Mouse (Mus musculus): ENCODE results near the gene Tom1l1. TPM values are rescaled to one million over a fixed set of nuclear protein-coding genes. Genes with fewer than 3 reads are reported as not detected.

Gene Tom1l1
- polyA plus RNA-seq, 1 experiment from 2014 or later = 40.3 TPM

GRCm38 (mm10) chr11:90697480-90698240 is 9.5 kb upstream of the Tom1l1 start:
- no peak overlapping the region for H3K27ac ChIP-seq (ENCODE audit: low read length)
- 21% methylated on average over 10 of the region's 10 CpGs for WGBS
- ATAC-seq (ENCODE audit: insufficient read depth, low FRiP score) = peak; percentile 79; the same call in 1 of the 2 replicates
- peak overlapping the region; percentile 5; the same call in 1 of the 2 replicates for H3K9ac ChIP-seq (ENCODE audit: low read length)
- no peaks in the 10 kb centered on the region for H3K36me3 ChIP-seq (ENCODE audit: control insufficient read depth, insufficient read depth, low read length)
- peak overlapping the region; percentile 48 for H3K4me2 ChIP-seq (ENCODE audit: low read depth, low read length)
- H3K27me3 ChIP-seq (ENCODE audit: control insufficient read depth, insufficient read depth, low read length) = no peaks in the 10 kb centered on the region
- no peak overlapping the region for H3K4me3 ChIP-seq (replicated peaks; ENCODE audit: low read length)
- H3K4me1 ChIP-seq (ENCODE audit: control insufficient read depth, insufficient read depth, low read length) = no peaks in the 10 kb centered on the region
- H3K9me3 ChIP-seq (replicated peaks; ENCODE audit: control insufficient read depth, low read length) = no peaks in the 10 kb centered on the region

GRCm38 (mm10) chr11:90695811-90696210 is 7.6 kb upstream of the Tom1l1 start:
- no peak overlapping the region for H3K9ac ChIP-seq (ENCODE audit: low read length)
- H3K4me2 ChIP-seq (ENCODE audit: low read depth, low read length) = no peak overlapping the region
- no peak overlapping the region for H3K27ac ChIP-seq (ENCODE audit: low read length)
- H3K27me3 ChIP-seq (ENCODE audit: control insufficient read depth, insufficient read depth, low read length) = no peaks in the 10 kb centered on the region
- H3K4me3 ChIP-seq (replicated peaks; ENCODE audit: low read length) = no peak overlapping the region
- no peaks in the 10 kb centered on the region for H3K9me3 ChIP-seq (replicated peaks; ENCODE audit: control insufficient read depth, low read length)
- H3K4me1 ChIP-seq (ENCODE audit: control insufficient read depth, insufficient read depth, low read length) = no peaks in the 10 kb centered on the region
- ATAC-seq (ENCODE audit: insufficient read depth, low FRiP score) = no peak
- 50% methylated on average over 9 of the region's 9 CpGs for WGBS
- H3K36me3 ChIP-seq (ENCODE audit: control insufficient read depth, insufficient read depth, low read length) = no peaks in the 10 kb centered on the region

GRCm38 (mm10) chr11:90694206-90694605 is 6.0 kb upstream of the Tom1l1 start:
- no peaks in the 10 kb centered on the region for H3K36me3 ChIP-seq (ENCODE audit: control insufficient read depth, insufficient read depth, low read length)
- H3K4me1 ChIP-seq (ENCODE audit: control insufficient read depth, insufficient read depth, low read length) = no peaks in the 10 kb centered on the region
- H3K9me3 ChIP-seq (replicated peaks; ENCODE audit: control insufficient read depth, low read length) = no peaks in the 10 kb centered on the region
- H3K4me2 ChIP-seq (ENCODE audit: low read depth, low read length) = no peak overlapping the region
- ATAC-seq (ENCODE audit: insufficient read depth, low FRiP score) = no peak
- no peak overlapping the region for H3K4me3 ChIP-seq (replicated peaks; ENCODE audit: low read length)
- H3K9ac ChIP-seq (ENCODE audit: low read length) = no peak overlapping the region
- WGBS = 46% methylated on average over 4 of the region's 4 CpGs
- no peaks in the 10 kb centered on the region for H3K27me3 ChIP-seq (ENCODE audit: control insufficient read depth, insufficient read depth, low read length)
- H3K27ac ChIP-seq (ENCODE audit: low read length) = no peak overlapping the region

GRCm38 (mm10) chr11:90690361-90690760 is 2.2 kb upstream of the Tom1l1 start:
- no peaks in the 10 kb centered on the region for H3K36me3 ChIP-seq (ENCODE audit: control insufficient read depth, insufficient read depth, low read length)
- H3K27ac ChIP-seq (ENCODE audit: low read length) = no peak overlapping the region
- H3K27me3 ChIP-seq (ENCODE audit: control insufficient read depth, insufficient read depth, low read length) = no peaks in the 10 kb centered on the region
- H3K4me3 ChIP-seq (replicated peaks; ENCODE audit: low read length) = no peak overlapping the region
- ATAC-seq (ENCODE audit: insufficient read depth, low FRiP score) = no peak
- WGBS = 48% methylated on average over 6 of the region's 6 CpGs
- no peak overlapping the region for H3K9ac ChIP-seq (ENCODE audit: low read length)
- H3K4me1 ChIP-seq (ENCODE audit: control insufficient read depth, insufficient read depth, low read length) = peaks cover 13% of the 10 kb centered on the region
- no peak overlapping the region for H3K4me2 ChIP-seq (ENCODE audit: low read depth, low read length)
- H3K9me3 ChIP-seq (replicated peaks; ENCODE audit: control insufficient read depth, low read length) = no peaks in the 10 kb centered on the region

GRCm38 (mm10) chr11:90687040-90687439 is 1.1 kb downstream of the Tom1l1 start:
- Histone ChIP-seq H3K4me3 (replicated peaks; ENCODE audit: low read length) (peak overlapping the region; percentile 56), H3K9me3 (replicated peaks; ENCODE audit: control insufficient read depth, low read length) (no peaks in the 10 kb centered on the region), H3K27me3 (ENCODE audit: control insufficient read depth, insufficient read depth, low read length) (no peaks in the 10 kb centered on the region), H3K27ac (ENCODE audit: low read length) (peak overlapping the region; percentile 0; the same call in 1 of the 2 replicates), H3K9ac (ENCODE audit: low read length) (peak overlapping the region; percentile 59), H3K36me3 (ENCODE audit: control insufficient read depth, insufficient read depth, low read length) (peaks cover 6% of the 10 kb centered on the region; the same call in 1 of the 2 replicates), H3K4me2 (ENCODE audit: low read depth, low read length) (peak overlapping the region; percentile 91), H3K4me1 (ENCODE audit: control insufficient read depth, insufficient read depth, low read length) (peaks cover 13% of the 10 kb centered on the region)
- ATAC-seq (ENCODE audit: insufficient read depth, low FRiP score) = no peak
- WGBS = 1% methylated on average over 17 of the region's 17 CpGs

- Histone ChIP-seq H3K27ac (ENCODE audit: low read length) (peak overlapping the region; percentile 0; the same call in 1 of the 2 replicates), H3K4me1 (ENCODE audit: control insufficient read depth, insufficient read depth, low read length) (peaks cover 13% of the 10 kb centered on the region), H3K9me3 (replicated peaks; ENCODE audit: control insufficient read depth, low read length) (no peaks in the 10 kb centered on the region), H3K4me3 (replicated peaks; ENCODE audit: low read length) (peak overlapping the region; percentile 56), H3K36me3 (ENCODE audit: control insufficient read depth, insufficient read depth, low read length) (peaks cover 6% of the 10 kb centered on the region; the same call in 1 of the 2 replicates), H3K9ac (ENCODE audit: low read length) (peak overlapping the region; percentile 59), H3K4me2 (ENCODE audit: low read depth, low read length) (peak overlapping the region; percentile 91), H3K27me3 (ENCODE audit: control insufficient read depth, insufficient read depth, low read length) (no peaks in the 10 kb centered on the region)
- peak; percentile 39 for ATAC-seq (ENCODE audit: insufficient read depth, low FRiP score)
- 65% methylated on average over 13 of the region's 13 CpGs for WGBS
These were observed 1.7 kb downstream of the Tom1l1 start for GRCm38 (mm10) chr11:90686287-90687025.

GRCm38 (mm10) chr11:90685196-90685595 is 3.0 kb downstream of the Tom1l1 start:
- H3K4me3 ChIP-seq (replicated peaks; ENCODE audit: low read length) = no peak overlapping the region
- no peaks in the 10 kb centered on the region for H3K27me3 ChIP-seq (ENCODE audit: control insufficient read depth, insufficient read depth, low read length)
- WGBS = 80% methylated on average over 6 of the region's 6 CpGs
- no peak for ATAC-seq (ENCODE audit: insufficient read depth, low FRiP score)
- H3K4me2 ChIP-seq (ENCODE audit: low read depth, low read length) = no peak overlapping the region
- H3K9ac ChIP-seq (ENCODE audit: low read length) = no peak overlapping the region
- no peaks in the 10 kb centered on the region for H3K9me3 ChIP-seq (replicated peaks; ENCODE audit: control insufficient read depth, low read length)
- no peak overlapping the region for H3K27ac ChIP-seq (ENCODE audit: low read length)
- H3K36me3 ChIP-seq (ENCODE audit: control insufficient read depth, insufficient read depth, low read length) = peaks cover 6% of the 10 kb centered on the region; the same call in 1 of the 2 replicates
- H3K4me1 ChIP-seq (ENCODE audit: control insufficient read depth, insufficient read depth, low read length) = peaks cover 13% of the 10 kb centered on the region

- no peak for ATAC-seq (ENCODE audit: insufficient read depth, low FRiP score)
- Histone ChIP-seq H3K27me3 (ENCODE audit: control insufficient read depth, insufficient read depth, low read length) (no peaks in the 10 kb centered on the region), H3K9me3 (replicated peaks; ENCODE audit: control insufficient read depth, low read length) (no peaks in the 10 kb centered on the region), H3K27ac (ENCODE audit: low read length) (no peak overlapping the region), H3K4me2 (ENCODE audit: low read depth, low read length) (no peak overlapping the region), H3K9ac (ENCODE audit: low read length) (no peak overlapping the region), H3K4me3 (replicated peaks; ENCODE audit: low read length) (no peak overlapping the region), H3K36me3 (ENCODE audit: control insufficient read depth, insufficient read depth, low read length) (peaks cover 6% of the 10 kb centered on the region; the same call in 1 of the 2 replicates), H3K4me1 (ENCODE audit: control insufficient read depth, insufficient read depth, low read length) (peaks cover 13% of the 10 kb centered on the region)
- WGBS = 70% methylated on average over 6 of the region's 6 CpGs
These were observed 3.4 kb downstream of the Tom1l1 start for GRCm38 (mm10) chr11:90684765-90685164.

GRCm38 (mm10) chr11:90681171-90681570 is 7.0 kb downstream of the Tom1l1 start:
- H3K4me2 ChIP-seq (ENCODE audit: low read depth, low read length) = no peak overlapping the region
- ATAC-seq (ENCODE audit: insufficient read depth, low FRiP score) = no peak
- H3K9ac ChIP-seq (ENCODE audit: low read length) = no peak overlapping the region
- no peaks in the 10 kb centered on the region for H3K27me3 ChIP-seq (ENCODE audit: control insufficient read depth, insufficient read depth, low read length)
- no peaks in the 10 kb centered on the region for H3K4me1 ChIP-seq (ENCODE audit: control insufficient read depth, insufficient read depth, low read length)
- no peaks in the 10 kb centered on the region for H3K9me3 ChIP-seq (replicated peaks; ENCODE audit: control insufficient read depth, low read length)
- no peak overlapping the region for H3K27ac ChIP-seq (ENCODE audit: low read length)
- no peak overlapping the region for H3K4me3 ChIP-seq (replicated peaks; ENCODE audit: low read length)
- H3K36me3 ChIP-seq (ENCODE audit: control insufficient read depth, insufficient read depth, low read length) = peaks cover 6% of the 10 kb centered on the region; the same call in 1 of the 2 replicates
